Mouse (Mus musculus): ENCODE results near the gene Nt5c. TPM values are rescaled to one million over a fixed set of nuclear protein-coding genes. Genes with fewer than 3 reads are reported as not detected.
A peak's percentile ranks its signal among the peaks of the same experiment; 100 is the strongest.

Gene Nt5c
- polyA plus RNA-seq, 1 experiment from 2014 or later: 76.0 TPM

DNA sequence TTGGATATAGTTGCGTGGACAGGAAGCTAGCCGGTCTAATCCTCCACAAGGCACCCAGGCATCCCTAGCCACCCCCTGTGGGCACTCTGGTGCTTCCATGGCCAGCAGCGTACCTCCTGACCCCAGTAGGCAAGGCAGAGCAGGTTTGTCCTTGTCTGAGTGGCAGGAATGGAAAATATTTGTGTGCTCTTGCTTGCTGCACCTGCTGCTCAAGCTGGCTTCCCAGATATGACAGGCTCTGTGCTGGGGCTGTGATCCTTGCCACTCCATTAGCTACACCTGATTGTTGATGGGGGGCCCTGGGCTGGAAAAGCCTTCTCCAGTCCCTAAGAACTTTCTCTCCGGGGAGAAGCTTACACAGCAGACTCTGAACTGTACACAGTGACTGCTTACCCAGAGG, 38.4 kb downstream of the Nt5c start:
- no peak for DNase-seq (ENCODE audit: low spot score)
- Histone ChIP-seq H3K4me1 (ENCODE audit: control insufficient read depth, insufficient read depth, low read length) (no peaks in the 10 kb centered on the region), H3K4me3 (ENCODE audit: low read depth, low read length) (no peak overlapping the region), H3K9ac (ENCODE audit: low read length) (no peak overlapping the region), H3K36me3 (ENCODE audit: control insufficient read depth, insufficient read depth, low read length) (no peaks in the 10 kb centered on the region), H3K27ac (ENCODE audit: low read depth, low read length) (no peak overlapping the region), H3K9me3 (ENCODE audit: control insufficient read depth, low read length) (no peaks in the 10 kb centered on the region), H3K4me2 (ENCODE audit: low read depth) (no peak overlapping the region), H3K27me3 (ENCODE audit: control insufficient read depth, insufficient read depth, low read length) (no peaks in the 10 kb centered on the region)
- WGBS: 75% methylated on average over 4 of the region's 4 CpGs
- no peak for ATAC-seq (ENCODE audit: insufficient read depth, low FRiP score, low TSS enrichment)

DNA sequence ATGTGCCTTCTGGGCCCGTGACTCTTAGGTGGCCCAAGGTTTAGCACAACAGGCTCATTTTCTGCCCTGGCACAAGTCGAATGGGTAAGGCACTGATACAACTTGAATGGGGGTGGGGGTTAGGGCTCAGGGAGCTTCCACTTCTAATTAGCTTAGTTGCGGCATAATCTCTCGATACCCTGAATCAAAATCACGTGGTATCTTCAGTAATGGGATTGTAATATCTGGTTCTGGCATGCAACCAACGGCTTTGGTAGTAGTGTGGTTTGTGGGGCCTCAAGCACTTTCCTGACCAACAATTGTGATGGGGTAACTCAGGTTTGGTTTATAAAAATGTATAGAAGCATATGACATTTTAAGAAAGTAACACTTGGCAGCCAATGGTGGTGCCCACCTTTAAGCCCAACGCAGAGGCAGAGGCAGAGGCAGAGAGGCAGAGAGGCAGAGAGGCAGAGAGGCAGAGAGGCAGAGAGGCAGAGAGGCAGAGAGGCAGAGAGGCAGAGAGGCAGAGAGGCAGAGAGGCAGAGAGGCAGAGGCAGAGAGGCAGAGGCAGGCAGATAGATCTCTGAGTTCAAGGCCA, 39.3 kb downstream of the Nt5c start:
- no peaks in the 10 kb centered on the region for H3K27me3 ChIP-seq (ENCODE audit: control insufficient read depth, insufficient read depth, low read length)
- H3K4me2 ChIP-seq (ENCODE audit: low read depth): no peak overlapping the region
- DNase-seq (ENCODE audit: low spot score) (no peak), ATAC-seq (ENCODE audit: insufficient read depth, low FRiP score, low TSS enrichment) (no peak)
- H3K4me3 ChIP-seq (ENCODE audit: low read depth, low read length): no peak overlapping the region
- H3K9ac ChIP-seq (ENCODE audit: low read length): no peak overlapping the region
- no peaks in the 10 kb centered on the region for H3K36me3 ChIP-seq (ENCODE audit: control insufficient read depth, insufficient read depth, low read length)
- no peaks in the 10 kb centered on the region for H3K9me3 ChIP-seq (ENCODE audit: control insufficient read depth, low read length)
- no peak overlapping the region for H3K27ac ChIP-seq (ENCODE audit: low read depth, low read length)
- 89% methylated on average over 7 of the region's 7 CpGs for WGBS
- no peaks in the 10 kb centered on the region for H3K4me1 ChIP-seq (ENCODE audit: control insufficient read depth, insufficient read depth, low read length)

DNA sequence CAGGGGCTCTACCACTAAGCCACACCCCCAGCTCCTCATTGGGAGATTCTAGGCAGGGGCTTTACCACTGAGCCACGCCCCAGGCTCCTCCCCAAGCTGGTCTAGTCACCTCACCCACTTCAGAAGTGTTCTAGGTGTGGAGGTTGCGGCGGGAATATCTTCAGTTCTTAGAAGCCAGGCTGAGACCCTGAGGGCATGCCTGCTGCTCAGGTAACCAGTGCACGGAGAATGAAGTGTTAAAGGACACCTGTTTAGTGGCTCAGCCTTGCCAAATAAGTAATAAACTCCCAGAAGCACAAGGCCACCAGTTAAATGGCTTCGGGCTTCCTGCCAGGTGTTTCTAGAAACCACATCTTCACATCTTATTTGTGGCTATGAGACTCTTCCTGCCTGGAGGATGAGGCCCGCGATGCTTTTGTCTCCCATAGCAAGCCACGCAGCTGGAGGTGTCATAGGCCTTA, 39.9 kb downstream of the Nt5c start:
- 91% methylated on average over 8 of the region's 8 CpGs for WGBS
- Histone ChIP-seq H3K4me1 (ENCODE audit: control insufficient read depth, insufficient read depth, low read length) (no peaks in the 10 kb centered on the region), H3K27ac (ENCODE audit: low read depth, low read length) (no peak overlapping the region), H3K4me2 (ENCODE audit: low read depth) (no peak overlapping the region), H3K4me3 (ENCODE audit: low read depth, low read length) (no peak overlapping the region), H3K36me3 (ENCODE audit: control insufficient read depth, insufficient read depth, low read length) (no peaks in the 10 kb centered on the region), H3K9me3 (ENCODE audit: control insufficient read depth, low read length) (no peaks in the 10 kb centered on the region), H3K27me3 (ENCODE audit: control insufficient read depth, insufficient read depth, low read length) (no peaks in the 10 kb centered on the region), H3K9ac (ENCODE audit: low read length) (no peak overlapping the region)
- DNase-seq (ENCODE audit: low spot score) (no peak), ATAC-seq (ENCODE audit: insufficient read depth, low FRiP score, low TSS enrichment) (no peak)

DNA sequence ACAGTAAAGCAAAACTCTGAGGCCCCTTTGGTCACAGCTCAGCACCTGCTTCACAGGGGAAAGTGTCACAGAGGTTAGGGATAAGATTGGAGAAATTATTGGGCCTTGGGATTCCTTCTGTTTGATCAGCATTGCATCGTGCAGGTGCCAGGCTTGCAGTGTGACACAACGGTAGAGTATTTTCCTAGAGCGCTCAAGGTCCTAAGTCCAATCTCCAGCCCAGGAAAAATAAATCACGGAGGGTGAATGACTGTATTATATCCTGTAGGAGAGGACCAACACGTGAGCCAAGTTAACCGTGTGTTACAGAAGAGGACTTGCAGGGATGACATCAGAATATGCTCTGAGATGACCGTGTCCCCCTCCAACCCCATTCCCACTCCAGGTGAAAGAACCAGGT, 41.5 kb downstream of the Nt5c start:
- H3K9ac ChIP-seq (ENCODE audit: low read length): no peak overlapping the region
- H3K9me3 ChIP-seq (ENCODE audit: control insufficient read depth, low read length): no peaks in the 10 kb centered on the region
- DNase-seq (ENCODE audit: low spot score): no peak
- H3K36me3 ChIP-seq (ENCODE audit: control insufficient read depth, insufficient read depth, low read length): no peaks in the 10 kb centered on the region
- no peak overlapping the region for H3K4me2 ChIP-seq (ENCODE audit: low read depth)
- no peak for ATAC-seq (ENCODE audit: insufficient read depth, low FRiP score, low TSS enrichment)
- no peaks in the 10 kb centered on the region for H3K27me3 ChIP-seq (ENCODE audit: control insufficient read depth, insufficient read depth, low read length)
- no peaks in the 10 kb centered on the region for H3K4me1 ChIP-seq (ENCODE audit: control insufficient read depth, insufficient read depth, low read length)
- 92% methylated on average over 7 of the region's 7 CpGs for WGBS
- no peak overlapping the region for H3K4me3 ChIP-seq (ENCODE audit: low read depth, low read length)
- no peak overlapping the region for H3K27ac ChIP-seq (ENCODE audit: low read depth, low read length)

DNA sequence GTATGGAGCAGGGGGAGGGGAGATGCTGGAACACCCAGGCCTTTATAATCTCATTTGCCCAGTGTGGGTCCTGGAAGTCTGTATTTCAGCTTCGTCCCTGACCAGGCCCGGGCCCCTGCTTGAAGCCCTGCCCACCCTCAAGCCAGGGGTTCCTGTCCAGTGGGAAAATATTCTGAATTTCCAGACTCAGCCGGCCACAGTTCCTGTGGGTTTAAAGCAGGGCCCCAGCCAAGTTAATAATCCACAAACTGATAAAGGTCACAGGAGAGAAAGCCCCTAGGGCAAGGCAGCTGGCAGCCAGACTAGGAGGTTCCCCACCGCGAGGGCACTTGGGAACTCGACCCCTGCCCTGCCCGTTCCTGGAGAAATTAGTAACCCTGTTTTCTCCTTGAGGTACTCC, 42.7 kb downstream of the Nt5c start:
- WGBS: 53% methylated on average over 7 of the region's 7 CpGs
- Histone ChIP-seq H3K4me1 (ENCODE audit: control insufficient read depth, insufficient read depth, low read length) (no peaks in the 10 kb centered on the region), H3K9ac (ENCODE audit: low read length) (no peak overlapping the region), H3K27me3 (ENCODE audit: control insufficient read depth, insufficient read depth, low read length) (no peaks in the 10 kb centered on the region), H3K4me2 (ENCODE audit: low read depth) (no peak overlapping the region), H3K4me3 (ENCODE audit: low read depth, low read length) (no peak overlapping the region), H3K27ac (ENCODE audit: low read depth, low read length) (no peak overlapping the region), H3K9me3 (ENCODE audit: control insufficient read depth, low read length) (no peaks in the 10 kb centered on the region), H3K36me3 (ENCODE audit: control insufficient read depth, insufficient read depth, low read length) (no peaks in the 10 kb centered on the region)
- DNase-seq (ENCODE audit: low spot score): no peak
- ATAC-seq (ENCODE audit: insufficient read depth, low FRiP score, low TSS enrichment): no peak

DNA sequence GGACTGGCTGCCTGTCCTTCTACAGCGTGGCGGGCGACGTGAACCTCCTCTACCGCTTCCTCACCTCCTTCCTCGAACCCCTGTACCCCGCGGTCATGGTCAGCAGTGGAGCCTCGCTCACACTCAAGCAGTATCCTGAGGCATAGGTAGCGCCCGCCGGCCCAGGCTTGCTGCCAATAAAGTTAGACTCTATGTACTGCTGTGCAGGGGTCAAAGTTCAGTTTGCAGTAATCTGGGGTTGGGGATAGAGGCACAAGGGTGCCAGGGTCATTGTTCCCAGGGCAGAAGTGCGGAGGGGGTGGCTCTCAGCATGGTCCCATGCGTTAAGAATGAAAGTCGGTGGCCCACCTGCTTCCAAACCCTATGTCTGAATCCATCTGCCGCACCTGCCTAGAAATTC, 43.6 kb downstream of the Nt5c start:
- Histone ChIP-seq H3K9ac (ENCODE audit: low read length) (no peak overlapping the region), H3K4me1 (ENCODE audit: control insufficient read depth, insufficient read depth, low read length) (no peaks in the 10 kb centered on the region), H3K9me3 (ENCODE audit: control insufficient read depth, low read length) (no peaks in the 10 kb centered on the region), H3K4me3 (ENCODE audit: low read depth, low read length) (no peak overlapping the region), H3K4me2 (ENCODE audit: low read depth) (no peak overlapping the region), H3K36me3 (ENCODE audit: control insufficient read depth, insufficient read depth, low read length) (no peaks in the 10 kb centered on the region), H3K27me3 (ENCODE audit: control insufficient read depth, insufficient read depth, low read length) (no peaks in the 10 kb centered on the region), H3K27ac (ENCODE audit: low read depth, low read length) (no peak overlapping the region)
- ATAC-seq (ENCODE audit: insufficient read depth, low FRiP score, low TSS enrichment) (no peak), DNase-seq (ENCODE audit: low spot score) (no peak)
- 85% methylated on average over 16 of the region's 16 CpGs for WGBS

DNA sequence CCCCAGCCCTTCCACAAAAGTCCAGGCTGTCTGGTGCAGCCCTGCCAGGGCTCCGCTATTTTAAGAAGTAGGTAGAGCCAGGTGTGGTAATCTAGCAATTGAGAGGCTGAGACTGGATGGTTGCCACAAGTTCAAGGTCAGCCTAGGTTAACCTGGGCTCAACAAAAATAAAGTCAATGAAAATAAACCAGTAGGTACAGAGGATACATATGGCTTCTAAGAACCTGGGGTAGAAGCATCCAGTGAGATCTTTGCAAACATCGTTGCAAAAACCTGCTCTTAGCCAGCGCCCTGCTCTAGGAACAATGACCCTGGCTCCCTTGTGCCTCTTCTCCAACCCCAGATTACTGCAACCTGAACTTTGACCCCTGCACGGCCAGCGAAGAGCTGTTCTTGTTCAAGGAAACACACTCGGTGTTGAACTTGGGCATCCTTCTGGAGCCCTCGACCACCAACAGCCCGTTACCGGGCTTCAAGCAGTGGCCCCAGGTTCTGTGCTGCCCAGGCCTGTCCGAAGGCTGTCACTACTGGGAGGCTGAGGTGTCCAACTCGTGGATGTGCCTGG, 44.3 kb downstream of the Nt5c start:
- Histone ChIP-seq H3K27ac (ENCODE audit: low read depth, low read length) (no peak overlapping the region), H3K4me3 (ENCODE audit: low read depth, low read length) (no peak overlapping the region), H3K4me2 (ENCODE audit: low read depth) (no peak overlapping the region), H3K4me1 (ENCODE audit: control insufficient read depth, insufficient read depth, low read length) (no peaks in the 10 kb centered on the region), H3K9ac (ENCODE audit: low read length) (no peak overlapping the region), H3K36me3 (ENCODE audit: control insufficient read depth, insufficient read depth, low read length) (no peaks in the 10 kb centered on the region), H3K9me3 (ENCODE audit: control insufficient read depth, low read length) (no peaks in the 10 kb centered on the region), H3K27me3 (ENCODE audit: control insufficient read depth, insufficient read depth, low read length) (no peaks in the 10 kb centered on the region)
- no peak for ATAC-seq (ENCODE audit: insufficient read depth, low FRiP score, low TSS enrichment)
- DNase-seq (ENCODE audit: low spot score): no peak
- WGBS: 86% methylated on average over 11 of the region's 11 CpGs

DNA sequence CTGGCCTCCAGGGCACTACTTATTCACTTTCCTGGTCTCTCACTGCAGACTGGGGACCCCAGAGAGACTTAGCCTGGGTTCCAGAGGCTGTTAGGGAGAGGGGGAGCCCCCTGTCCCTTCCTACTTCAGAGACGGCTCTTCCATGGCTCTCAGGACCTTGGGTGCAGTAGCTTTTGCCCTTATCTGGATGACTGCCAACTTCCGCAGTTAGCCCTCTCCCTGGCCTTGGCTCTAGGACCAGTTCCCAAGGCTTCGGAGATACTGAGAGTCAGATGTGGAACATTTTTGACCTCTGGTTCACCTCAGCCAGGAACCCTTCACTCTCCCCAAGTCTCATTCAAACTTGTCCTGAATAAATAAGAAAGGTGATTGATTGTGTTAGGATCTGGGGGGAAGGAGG, 44.8 kb downstream of the Nt5c start:
- ATAC-seq (ENCODE audit: insufficient read depth, low FRiP score, low TSS enrichment) (no peak), DNase-seq (ENCODE audit: low spot score) (no peak)
- Histone ChIP-seq H3K27ac (ENCODE audit: low read depth, low read length) (no peak overlapping the region), H3K4me3 (ENCODE audit: low read depth, low read length) (no peak overlapping the region), H3K4me2 (ENCODE audit: low read depth) (no peak overlapping the region), H3K4me1 (ENCODE audit: control insufficient read depth, insufficient read depth, low read length) (no peaks in the 10 kb centered on the region), H3K9me3 (ENCODE audit: control insufficient read depth, low read length) (no peaks in the 10 kb centered on the region), H3K27me3 (ENCODE audit: control insufficient read depth, insufficient read depth, low read length) (no peaks in the 10 kb centered on the region), H3K36me3 (ENCODE audit: control insufficient read depth, insufficient read depth, low read length) (no peaks in the 10 kb centered on the region), H3K9ac (ENCODE audit: low read length) (no peak overlapping the region)
- WGBS: 75% methylated on average over 3 of the region's 3 CpGs

DNA sequence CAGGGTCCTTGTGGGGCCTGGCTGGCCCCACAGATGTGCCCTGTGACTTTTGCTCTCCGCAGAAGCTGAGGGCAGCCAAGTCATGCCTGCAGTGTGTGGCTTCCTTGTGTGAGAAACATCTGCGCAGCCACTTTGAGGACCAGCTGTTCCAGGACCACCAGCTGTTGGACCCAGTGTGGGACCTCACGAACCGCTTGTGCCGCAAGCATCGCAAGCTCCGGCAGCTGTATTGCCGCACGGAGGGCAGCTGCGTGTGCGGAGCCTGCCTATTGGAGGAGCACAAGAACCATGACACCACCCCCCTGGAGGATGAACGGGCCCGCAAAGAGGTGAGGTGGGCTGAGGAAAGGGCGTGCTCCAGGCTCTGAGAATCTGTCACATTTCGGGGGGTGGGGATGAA, 50.2 kb downstream of the Nt5c start:
- H3K4me3 ChIP-seq (ENCODE audit: low read depth, low read length): no peak overlapping the region
- 43% methylated on average over 15 of the region's 15 CpGs for WGBS
- no peak overlapping the region for H3K4me2 ChIP-seq (ENCODE audit: low read depth)
- ATAC-seq (ENCODE audit: insufficient read depth, low FRiP score, low TSS enrichment) (no peak), DNase-seq (ENCODE audit: low spot score) (peak; percentile 19)
- no peaks in the 10 kb centered on the region for H3K9me3 ChIP-seq (ENCODE audit: control insufficient read depth, low read length)
- H3K27ac ChIP-seq (ENCODE audit: low read depth, low read length): no peak overlapping the region
- no peaks in the 10 kb centered on the region for H3K27me3 ChIP-seq (ENCODE audit: control insufficient read depth, insufficient read depth, low read length)
- H3K4me1 ChIP-seq (ENCODE audit: control insufficient read depth, insufficient read depth, low read length): no peaks in the 10 kb centered on the region
- H3K9ac ChIP-seq (ENCODE audit: low read length): peak overlapping the region; percentile 7; the same call in 1 of the 2 replicates
- no peaks in the 10 kb centered on the region for H3K36me3 ChIP-seq (ENCODE audit: control insufficient read depth, insufficient read depth, low read length)

Data from neural tube, embryonic 11.5 days (tissue).